Mouse (Mus musculus) hindbrain, embryonic 16.5 days (tissue): ENCODE measurements at regions not wholly inside any gene's neighbourhood (a gene's known extent, or its start where the extent isn't known, plus 50 kb on each side); places are given as distances from the start of the nearest gene placed in this dataset.

Experiments
- ATAC-seq: fragments of 200-750 bp; cut with Nextera tagmentation; 2 replicates; pipeline ENCODE4 v1.8.0; 2017; ENCODE audit warnings: moderate TSS enrichment, moderate library complexity
- H3K27ac ChIP-seq: fragments of 300-500 bp; sonication (generic); 2 replicates; pipeline ENCODE4 v1.5.1; 2014; ENCODE audit warnings: low read depth, mild to moderate bottlenecking, control low read depth, low read length, moderate library complexity
- H3K27me3 ChIP-seq: fragments of 300-500 bp; sonication (generic); replicated peaks from 2 replicates; pipeline ENCODE4 v1.6.1; 2014; ENCODE audit warnings: low read length; ENCODE audit not compliant: control insufficient read depth, insufficient read depth
- H3K36me3 ChIP-seq: fragments of 300-500 bp; sonication (generic); 2 replicates; pipeline ENCODE4 v1.6.1; 2014; ENCODE audit warnings: mild to moderate bottlenecking, low read length, moderate library complexity, mixed read lengths; ENCODE audit not compliant: control insufficient read depth, insufficient read depth
- H3K4me1 ChIP-seq: fragments of 300-500 bp; sonication (generic); 2 replicates; pipeline ENCODE4 v1.6.1; 2014; ENCODE audit warnings: low read depth, low read length; ENCODE audit not compliant: control insufficient read depth, insufficient read depth
- H3K4me2 ChIP-seq: fragments of 300-500 bp; sonication (generic); 2 replicates; pipeline ENCODE4 v1.6.1; 2014; ENCODE audit warnings: mild to moderate bottlenecking, low read length, control low read depth, moderate library complexity
- H3K4me3 ChIP-seq: fragments of 300-500 bp; sonication (generic); 2 replicates; pipeline ENCODE4 v1.5.1; 2014; ENCODE audit warnings: mild to moderate bottlenecking, low read length, control low read depth, moderate library complexity
- H3K9ac ChIP-seq: fragments of 300-500 bp; sonication (generic); 2 replicates; pipeline ENCODE4 v1.6.1; 2014; ENCODE audit warnings: low read depth, mild to moderate bottlenecking, control low read depth, low read length, moderate library complexity
- H3K9me3 ChIP-seq: fragments of 300-500 bp; sonication (generic); 2 replicates; pipeline ENCODE4 v1.6.1; 2014; ENCODE audit warnings: mild to moderate bottlenecking, low read length, moderate library complexity; ENCODE audit not compliant: control insufficient read depth
- WGBS: fragments of 180-500 bp; shearing (Covaris S2); extraction: QIAGEN DNeasy Blood & Tissue Kit; methylation state at CpG from one replicate; pipeline ENCODE4 v1.1.7; 2014; 5-methylcytosine and 5-hydroxymethylcytosine counted together

DNA sequence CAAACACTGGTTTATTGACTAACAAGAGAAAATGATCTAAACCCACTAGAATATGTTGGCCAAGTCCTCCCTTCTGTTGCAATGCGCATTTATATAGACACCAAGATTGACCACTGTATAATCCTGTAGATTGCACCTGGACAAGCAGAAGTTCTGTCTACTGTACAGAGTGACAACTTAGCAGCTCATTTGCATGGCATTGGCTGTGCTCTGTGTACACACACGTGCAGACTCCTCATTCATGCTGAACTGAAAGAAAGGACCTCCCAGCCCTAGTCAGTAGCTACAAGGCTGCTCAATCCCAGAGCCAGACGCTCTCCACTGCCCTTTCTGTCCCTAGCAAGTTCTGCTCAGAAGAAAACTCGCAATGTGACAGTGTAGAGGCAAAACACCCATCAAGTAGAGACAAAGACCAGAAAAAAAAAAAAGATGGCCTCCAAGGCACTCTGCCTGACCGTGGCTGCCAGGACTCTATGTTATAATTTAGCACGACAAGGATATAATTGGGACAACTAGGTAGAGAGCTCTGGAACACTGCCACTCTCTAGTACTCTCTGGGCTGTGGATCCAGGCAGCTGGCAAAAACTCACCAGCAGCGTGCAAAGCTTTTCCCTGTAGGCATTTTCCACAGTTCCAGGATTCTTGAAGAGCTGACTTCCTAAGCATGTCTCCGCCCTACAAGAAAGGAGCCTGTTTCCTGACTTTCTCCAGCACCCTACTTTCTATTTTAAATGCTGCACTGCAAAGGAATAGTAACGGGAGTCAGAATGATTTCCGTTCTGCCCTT, 108.2 kb downstream of the Akap11 start:
- H3K27me3 ChIP-seq = no peaks in the 10 kb centered on the region
- H3K9ac ChIP-seq = no peak overlapping the region
- H3K4me2 ChIP-seq = no peak overlapping the region
- no peak overlapping the region for H3K4me3 ChIP-seq
- no peak overlapping the region for H3K27ac ChIP-seq
- no peak for ATAC-seq
- WGBS = 69% methylated on average over 10 of the region's 10 CpGs
- H3K4me1 ChIP-seq = no peaks in the 10 kb centered on the region; the same call in 1 of the 2 replicates
- H3K9me3 ChIP-seq = no peaks in the 10 kb centered on the region
- no peaks in the 10 kb centered on the region for H3K36me3 ChIP-seq

DNA sequence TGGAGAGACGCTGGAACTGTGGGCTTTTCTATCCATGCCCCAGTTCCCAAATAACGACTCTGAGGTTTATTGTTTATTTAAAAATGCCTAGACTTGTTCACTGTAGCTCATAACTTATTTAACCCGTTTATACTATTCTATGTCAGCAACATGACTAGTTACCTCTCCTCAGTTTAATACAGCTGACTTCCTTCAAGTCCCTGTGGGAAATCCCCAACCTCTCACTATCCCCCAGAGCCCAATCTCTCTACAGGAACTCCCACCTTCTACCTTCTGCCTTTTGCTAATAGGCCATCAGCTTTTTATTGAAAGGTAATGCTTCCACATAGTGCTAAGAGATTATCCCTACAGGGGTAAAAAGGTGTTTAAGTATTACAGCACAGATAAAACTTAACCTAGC, 109.5 kb downstream of the Akap11 start:
- no peak overlapping the region for H3K9ac ChIP-seq
- 86% methylated on average over 3 of the region's 3 CpGs for WGBS
- no peaks in the 10 kb centered on the region for H3K9me3 ChIP-seq
- no peaks in the 10 kb centered on the region for H3K4me1 ChIP-seq
- no peak overlapping the region for H3K27ac ChIP-seq
- no peak overlapping the region for H3K4me3 ChIP-seq
- no peaks in the 10 kb centered on the region for H3K27me3 ChIP-seq
- H3K36me3 ChIP-seq = no peaks in the 10 kb centered on the region
- no peak overlapping the region for H3K4me2 ChIP-seq
- ATAC-seq = no peak

DNA sequence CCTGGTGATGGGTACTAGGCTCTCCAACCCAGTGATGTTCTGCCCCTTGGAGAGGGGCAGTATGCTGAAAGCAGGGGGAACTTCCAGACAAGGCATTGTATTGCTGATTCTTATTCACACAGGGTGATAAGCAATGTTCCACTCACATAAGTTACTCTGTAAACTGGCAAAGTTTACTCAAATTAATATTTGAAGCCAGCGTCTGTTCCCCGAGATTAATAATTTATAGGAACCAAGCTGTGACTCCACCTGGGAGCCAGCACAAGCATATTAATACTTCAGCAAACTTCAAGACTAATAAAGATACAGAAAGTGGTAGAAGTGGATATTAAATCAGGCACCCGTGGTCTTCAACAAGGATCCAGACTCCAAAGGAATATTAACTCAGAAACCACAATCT, 114.0 kb downstream of the Akap11 start:
- H3K9me3 ChIP-seq = no peaks in the 10 kb centered on the region
- H3K4me2 ChIP-seq = no peak overlapping the region
- 78% methylated on average over 3 of the region's 3 CpGs for whole genome bisulfite sequencing
- H3K9ac ChIP-seq = no peak overlapping the region
- ATAC-seq = no peak
- no peaks in the 10 kb centered on the region for H3K27me3 ChIP-seq
- no peaks in the 10 kb centered on the region for H3K36me3 ChIP-seq
- no peak overlapping the region for H3K27ac ChIP-seq
- no peaks in the 10 kb centered on the region for H3K4me1 ChIP-seq
- no peak overlapping the region for H3K4me3 ChIP-seq

DNA sequence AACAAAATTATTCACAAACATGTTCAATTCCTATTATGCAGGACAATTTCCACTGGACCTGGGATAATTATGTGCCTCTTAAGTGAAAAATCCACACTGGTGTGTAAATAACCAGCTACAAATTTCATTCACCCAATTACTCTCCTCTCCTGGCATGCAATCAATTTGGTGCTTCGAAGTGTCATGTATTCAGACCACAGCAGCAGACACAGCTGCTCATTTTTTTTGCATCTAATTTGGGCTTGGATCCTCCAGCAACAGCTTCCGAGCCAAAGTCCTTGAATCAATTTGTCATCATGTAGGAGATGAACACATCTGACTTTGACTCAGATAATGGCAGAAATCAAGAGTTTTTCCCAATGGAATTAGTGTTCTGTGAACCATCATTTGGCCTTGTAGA, 113.1 kb upstream of the Tnfsf11 start:
- Histone ChIP-seq H3K27me3 (no peaks in the 10 kb centered on the region), H3K9me3 (no peaks in the 10 kb centered on the region), H3K36me3 (no peaks in the 10 kb centered on the region), H3K4me1 (no peaks in the 10 kb centered on the region), H3K27ac (no peak overlapping the region), H3K9ac (no peak overlapping the region), H3K4me3 (no peak overlapping the region), H3K4me2 (no peak overlapping the region)
- WGBS = 27% methylated on average over 2 of the region's 2 CpGs
- no peak for ATAC-seq

DNA sequence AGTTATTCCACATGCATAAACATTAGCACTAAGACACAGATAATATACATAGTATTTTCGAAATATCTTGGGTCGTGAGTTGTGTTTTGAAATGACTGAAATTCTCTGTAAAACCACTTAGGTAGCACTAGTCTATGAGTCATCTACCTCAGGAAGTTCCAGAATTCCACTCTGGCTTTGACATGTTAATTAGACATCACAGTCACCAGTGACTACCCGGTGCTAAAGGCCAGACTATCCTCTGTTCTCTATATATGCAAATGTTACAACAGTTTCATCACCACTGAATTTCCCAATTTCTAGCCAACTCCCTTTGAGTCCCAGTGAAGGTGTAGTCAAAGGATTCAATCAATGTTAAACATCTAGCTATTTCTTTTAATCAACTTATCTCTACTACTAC, 112.3 kb upstream of the Tnfsf11 start:
- WGBS = 78% methylated on average over 3 of the region's 3 CpGs
- H3K36me3 ChIP-seq = no peaks in the 10 kb centered on the region
- no peaks in the 10 kb centered on the region for H3K27me3 ChIP-seq
- H3K4me1 ChIP-seq = no peaks in the 10 kb centered on the region
- no peak for ATAC-seq
- H3K27ac ChIP-seq = no peak overlapping the region
- H3K9ac ChIP-seq = no peak overlapping the region
- no peak overlapping the region for H3K4me2 ChIP-seq
- H3K9me3 ChIP-seq = no peaks in the 10 kb centered on the region
- no peak overlapping the region for H3K4me3 ChIP-seq

DNA sequence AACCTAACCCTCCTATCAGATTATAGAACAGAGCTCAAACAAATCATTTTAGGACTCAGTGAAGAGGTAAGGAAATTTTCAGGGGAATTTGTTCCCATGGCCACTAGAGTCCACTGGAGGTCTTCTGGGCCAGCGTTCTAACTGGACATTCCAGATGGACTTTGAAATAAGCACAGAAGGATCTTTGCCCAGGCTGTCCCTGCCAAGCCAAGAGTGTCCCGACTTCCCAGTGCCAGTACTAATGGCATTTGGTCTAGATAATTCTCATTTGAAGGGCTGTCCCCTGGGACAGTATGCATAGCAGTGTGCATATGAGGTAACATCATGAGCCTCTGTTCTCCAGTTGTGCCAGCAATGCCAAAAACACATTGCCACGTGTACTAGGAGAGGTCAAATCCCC, 97.7 kb upstream of the Tnfsf11 start:
- H3K9ac ChIP-seq = no peak overlapping the region
- ATAC-seq = no peak

DNA sequence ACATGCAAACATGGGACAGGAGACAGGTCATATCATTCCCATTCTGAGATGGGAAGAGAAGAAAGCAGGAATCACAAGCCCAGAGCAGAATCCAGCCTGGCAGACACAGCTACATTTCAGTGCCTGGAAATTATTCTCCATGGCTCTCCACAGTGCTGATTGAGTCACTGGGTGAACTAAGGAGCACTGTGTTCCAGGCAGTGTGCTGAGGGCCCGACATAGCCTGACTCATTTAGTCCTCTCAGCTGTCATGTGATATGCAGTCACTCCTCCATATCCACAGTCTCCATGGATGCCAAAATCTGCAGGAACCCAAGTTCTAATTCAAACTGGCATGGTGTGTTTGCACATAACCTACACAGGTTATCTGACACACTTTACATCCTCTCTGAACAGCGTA, 90.1 kb upstream of the Tnfsf11 start:
- Histone ChIP-seq H3K27me3 (no peaks in the 10 kb centered on the region), H3K4me2 (no peak overlapping the region), H3K9me3 (no peaks in the 10 kb centered on the region), H3K4me3 (no peak overlapping the region), H3K36me3 (no peaks in the 10 kb centered on the region), H3K9ac (no peak overlapping the region), H3K4me1 (no peaks in the 10 kb centered on the region), H3K27ac (no peak overlapping the region)
- no peak for ATAC-seq
- WGBS = 75% methylated on average over 2 of the region's 2 CpGs

More for the DNA sequence above, 97.7 kb upstream of the Tnfsf11 start:
- no peak overlapping the region for H3K4me3 ChIP-seq
- H3K9me3 ChIP-seq = no peaks in the 10 kb centered on the region
- no peak overlapping the region for H3K27ac ChIP-seq
- no peaks in the 10 kb centered on the region for H3K36me3 ChIP-seq
- WGBS = 72% methylated on average over 3 of the region's 3 CpGs
- H3K27me3 ChIP-seq = no peaks in the 10 kb centered on the region
- H3K4me1 ChIP-seq = no peaks in the 10 kb centered on the region
- H3K4me2 ChIP-seq = no peak overlapping the region

DNA sequence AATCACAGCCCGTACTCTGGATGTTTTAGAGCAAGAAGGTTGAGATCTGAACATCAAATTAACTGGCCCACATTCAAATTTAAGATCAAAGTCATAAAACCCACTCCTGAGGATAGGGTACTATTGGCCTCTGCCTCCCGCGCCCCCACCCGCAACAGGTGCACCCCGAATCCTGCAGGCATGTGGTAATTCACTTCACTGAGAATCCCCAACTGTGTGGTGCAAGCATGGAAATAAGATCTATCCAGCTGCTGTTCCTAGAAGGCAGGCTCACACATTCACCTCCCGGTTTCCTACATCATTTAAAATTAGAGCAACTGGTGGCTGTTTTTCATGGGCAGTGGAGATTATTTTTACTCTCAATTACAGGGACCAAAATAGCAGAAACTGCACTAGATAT, 87.8 kb upstream of the Tnfsf11 start:
- Histone ChIP-seq H3K27ac (no peak overlapping the region), H3K27me3 (no peaks in the 10 kb centered on the region), H3K4me2 (no peak overlapping the region), H3K4me3 (no peak overlapping the region), H3K36me3 (no peaks in the 10 kb centered on the region), H3K4me1 (no peaks in the 10 kb centered on the region), H3K9me3 (no peaks in the 10 kb centered on the region), H3K9ac (no peak overlapping the region)
- no peak for ATAC-seq
- 91% methylated on average over 6 of the region's 6 CpGs for WGBS

DNA sequence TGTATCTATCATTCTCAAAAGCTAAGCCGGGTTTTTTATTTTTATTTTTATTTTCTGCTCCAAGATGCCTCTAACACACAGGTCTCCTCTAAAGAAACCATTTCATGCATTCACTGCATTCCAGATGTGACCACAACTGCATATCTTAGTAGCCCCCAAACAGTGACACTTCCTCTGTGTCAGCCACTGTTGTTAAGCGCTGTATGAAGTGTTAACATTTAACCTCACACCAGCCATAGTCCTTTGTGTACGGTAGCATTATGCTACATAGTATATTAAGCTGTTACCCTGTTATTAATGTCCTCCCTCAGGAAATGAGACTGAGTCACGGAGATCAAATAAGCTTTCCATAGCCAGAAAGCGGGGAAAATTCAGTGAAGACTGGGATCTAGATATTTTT, 79.2 kb upstream of the Tnfsf11 start:
- WGBS = 84% methylated on average over 5 of the region's 5 CpGs
- Histone ChIP-seq H3K27ac (no peak overlapping the region), H3K4me3 (no peak overlapping the region), H3K9ac (no peak overlapping the region), H3K9me3 (no peaks in the 10 kb centered on the region), H3K36me3 (no peaks in the 10 kb centered on the region), H3K27me3 (no peaks in the 10 kb centered on the region), H3K4me1 (no peaks in the 10 kb centered on the region), H3K4me2 (no peak overlapping the region)
- no peak for ATAC-seq

DNA sequence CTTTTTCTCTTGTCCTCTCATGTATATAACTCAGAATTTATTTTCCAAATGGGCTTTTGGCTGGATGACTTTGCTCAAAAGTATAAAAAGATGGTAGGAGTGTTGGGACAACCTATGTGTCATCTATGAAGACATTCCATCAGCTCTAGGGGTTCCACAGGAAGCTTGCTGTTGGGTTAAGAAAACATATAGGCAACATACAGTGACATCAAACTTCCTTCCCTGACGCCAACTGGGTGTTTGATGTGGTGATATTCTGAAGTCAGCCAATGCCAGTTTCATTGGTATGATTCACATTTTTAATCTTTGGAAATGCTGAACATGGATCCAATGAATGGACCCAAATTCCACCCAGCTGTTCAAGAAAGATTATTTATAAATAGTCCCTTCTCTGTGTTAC, 76.5 kb upstream of the Tnfsf11 start:
- H3K4me1 ChIP-seq = no peaks in the 10 kb centered on the region
- H3K4me2 ChIP-seq = no peak overlapping the region
- no peak overlapping the region for H3K9ac ChIP-seq
- ATAC-seq = no peak
- no peak overlapping the region for H3K27ac ChIP-seq
- no peaks in the 10 kb centered on the region for H3K9me3 ChIP-seq
- no peak overlapping the region for H3K4me3 ChIP-seq
- WGBS = 81% methylated on average over 1 of the region's 1 CpGs
- H3K27me3 ChIP-seq = no peaks in the 10 kb centered on the region
- no peaks in the 10 kb centered on the region for H3K36me3 ChIP-seq
